Mouse (Mus musculus) C2C12 (cell line): ENCODE data around the gene Timm44.

Source experiments
- CEBPB ChIP-seq: IDR thresholded peaks from one replicate; pipeline ENCODE4 v1.6.1; 2011; ENCODE audit warnings: low read depth, mild to moderate bottlenecking, control low read depth, moderate library complexity
- CTCF ChIP-seq: IDR thresholded peaks from one replicate; pipeline ENCODE4 v1.5.1; 2011; ENCODE audit not compliant: control insufficient read depth, insufficient read depth, insufficient read length
- FOSL1 ChIP-seq: IDR thresholded peaks from one replicate; pipeline ENCODE4 v1.8.0; 2011; ENCODE audit warnings: mild to moderate bottlenecking, low read length; ENCODE audit not compliant: poor library complexity, insufficient read depth, severe bottlenecking
- MAX ChIP-seq: IDR thresholded peaks from one replicate; pipeline ENCODE4 v1.6.1; 2011; ENCODE audit warnings: mild to moderate bottlenecking, control low read depth
- MYOD1 ChIP-seq: IDR thresholded peaks from one replicate; pipeline ENCODE4 v1.6.1; 2011; ENCODE audit warnings: low read depth; ENCODE audit not compliant: control insufficient read depth, insufficient read length
- MYOG ChIP-seq: IDR thresholded peaks from one replicate; pipeline ENCODE4 v1.6.1; 2011; ENCODE audit not compliant: control insufficient read depth, insufficient read length; ENCODE audit errors: extremely low read depth
- USF1 ChIP-seq: IDR thresholded peaks from one replicate; pipeline ENCODE4 v1.6.1; 2011; ENCODE audit warnings: low read depth, mild to moderate bottlenecking, control low read depth, moderate library complexity

- no peak for TF ChIP-seq CTCF
- TF ChIP-seq MYOD1, result no peak
- no peak for TF ChIP-seq MYOG
- no peak for TF ChIP-seq USF1
- no peak for TF ChIP-seq CEBPB
- no peak for TF ChIP-seq MAX
- no peak for TF ChIP-seq FOSL1
Measured at GRCm38 (mm10) chr8:4245737-4246136, 30.0 kb downstream of the Timm44 start.
